Comparison of ENCODE assay signal across 13 mouse cellular contexts in the genomic region with DNA sequence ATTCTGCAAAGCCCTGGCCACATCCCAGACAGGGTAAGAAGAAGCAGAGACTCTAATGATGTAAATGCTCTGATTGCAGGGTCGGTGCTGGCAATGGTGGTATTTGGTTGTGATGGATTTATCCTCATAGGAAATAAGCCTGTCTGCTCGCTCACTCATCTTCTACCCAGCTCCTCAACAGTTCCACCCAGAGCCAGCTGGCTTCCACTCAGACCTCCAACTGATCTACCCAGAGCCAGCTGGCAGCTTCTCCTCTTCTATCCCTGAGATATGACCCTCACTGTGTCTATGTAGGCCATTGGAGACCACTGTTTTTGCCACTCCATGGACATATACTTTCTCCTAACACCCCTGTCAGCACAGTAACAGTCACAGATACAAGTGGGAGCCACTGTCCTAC.
A peak's percentile ranks its signal among the peaks of the same experiment; 100 is the strongest.
DNase-seq lines count a peak whose midpoint lies in the region; TF ChIP-seq lines count a peak whose summit lies in the region.
"Had no signal": no experiment of that assay in that cellular context is flagged by ENCODE, and none has a peak within 500 bp of the region (broad histone marks: within the 10 kb centered on the region; RNA-seq: fewer than 3 reads in every experiment).

No protein-coding gene starts in this region.

- no peak overlapping the region for H3K4me3 ChIP-seq in gastrocnemius, adult 2 months
- H3K4me3 ChIP-seq: liver, embryonic 15.5 days had no signal

- peak; percentile 22 for DNase-seq in gastrocnemius, adult 2 months
- no peak for DNase-seq in gastrocnemius, postnatal 25 days
- peak; percentile 72 for DNase-seq in left cerebral cortex, postnatal 4 days
- DNase-seq in left cerebral cortex, adult 18-20 months (ENCODE audit: low spot score in 2 of 2) = no peak
- DNase-seq in NIH3T3 (ENCODE audit: low read depth) = peak; percentile 62
- peak; percentile 26 for DNase-seq in brain, embryonic 14.5 days (ENCODE audit: low read depth)
- no peak for DNase-seq in urinary bladder, postnatal 36 days (ENCODE audit: low spot score in 2 of 2)
- DNase-seq: cerebellum, adult 18-20 months; kidney, adult 2 months; kidney, postnatal 25 days; midbrain, embryonic 14.5 days; thymus, postnatal 25 days had no signal

- TF ChIP-seq CTCF in gastrocnemius, adult 2 months (IDR thresholded peaks at IDR 0.05) = no peak
- no peak for TF ChIP-seq CTCF in brain, embryonic 14.5 days (IDR thresholded peaks at IDR 0.05; ENCODE audit: borderline replicate concordance, extremely low read depth, insufficient read depth, insufficient read length)

- no peak overlapping the region for H3K27ac ChIP-seq in gastrocnemius, adult 2 months
- H3K27ac ChIP-seq: liver, embryonic 15.5 days had no signal

- no peak for TF ChIP-seq POLR2A in brain, embryonic 14.5 days (IDR thresholded peaks at IDR 0.05; ENCODE audit: borderline replicate concordance, extremely low read depth, insufficient read depth, insufficient read length, poor library complexity, severe bottlenecking)

- intact Hi-C loops in gastrocnemius, adult 2 months (cut with DNase I) = no loop called here
- intact Hi-C loops in left cerebral cortex, postnatal 4 days (cut with DNase I) = no loop called here

Comparison
In these comparisons a context has a peak if more than half of its experiments do, and no peak if none do; other contexts are left out.
1. DNase-seq: peak in gastrocnemius, adult 2 months (single experiment), left cerebral cortex, postnatal 4 days (single experiment), NIH3T3 (single experiment) and brain, embryonic 14.5 days (single experiment); none in gastrocnemius, postnatal 25 days (single experiment), left cerebral cortex, adult 18-20 months (0 of 2) and urinary bladder, postnatal 36 days (0 of 2).